Mouse (Mus musculus): ENCODE data around the gene Sptbn1.

GRCm38 (mm10) chr11:30085114-30085513, 182.9 kb downstream of the Sptbn1 start:
- TF ChIP-seq CTCF (conservative IDR thresholded peaks at IDR 0.05; ENCODE audit: low read length) (no peak), POU5F1 (IDR thresholded peaks at IDR 0.05; ENCODE audit: borderline replicate concordance, low read length) (no peak)

Measured in E14TG2a.4 (cell line).